Mouse (Mus musculus): ENCODE results near the gene Cd24a.

GRCm38 (mm10) chr10:43581260-43581659, 3.2 kb downstream of the Cd24a start:
- no peak for TF ChIP-seq CTCF (IDR thresholded peaks at IDR 0.05; ENCODE audit: borderline replicate concordance, extremely low read depth, insufficient read depth, insufficient read length)
- TF ChIP-seq POLR2A (IDR thresholded peaks at IDR 0.05; ENCODE audit: borderline replicate concordance, extremely low read depth, insufficient read depth, insufficient read length, poor library complexity, severe bottlenecking): no peak
